ENCODE assay signal across 8 mouse cellular contexts in the genomic region with DNA sequence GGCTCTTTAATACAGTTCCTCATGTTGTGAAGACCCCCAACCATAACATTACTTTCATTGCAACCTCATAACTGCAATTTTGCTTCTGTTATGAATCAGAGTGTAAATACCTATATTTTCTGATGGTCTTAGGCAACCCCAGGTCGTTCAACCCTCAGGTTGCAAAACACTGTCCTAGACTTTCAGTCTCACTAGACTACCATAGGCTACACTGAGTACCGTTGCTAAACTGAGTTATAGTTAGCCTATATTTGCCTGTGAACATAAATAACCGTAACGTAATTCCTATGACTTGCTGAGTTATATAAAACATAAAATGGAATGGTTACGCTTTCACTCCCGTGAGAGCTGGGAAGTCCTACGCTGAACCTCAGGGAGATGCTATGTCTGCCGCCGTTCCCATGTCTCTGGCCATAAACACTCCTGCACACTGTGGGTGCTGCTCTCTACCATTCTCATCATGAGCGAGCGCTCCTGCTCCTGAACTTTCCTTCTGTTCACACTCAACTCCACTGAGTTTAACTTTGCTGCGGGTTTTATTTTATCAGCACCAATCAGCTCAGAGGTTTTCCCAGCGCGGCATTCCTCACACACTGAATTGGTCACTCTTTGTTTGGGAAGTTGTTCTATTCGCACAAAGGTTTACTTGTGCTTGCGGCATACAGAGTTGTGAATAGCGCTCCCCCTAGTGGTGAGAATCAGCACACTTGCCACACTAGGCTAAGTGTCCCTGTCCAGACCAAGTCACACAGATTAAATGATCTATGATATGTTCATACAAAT. TPM values are rescaled to one million over a fixed set of nuclear protein-coding genes. Genes with fewer than 3 reads are reported as not detected.
A peak's percentile ranks its signal among the peaks of the same experiment; 100 is the strongest.
DNase-seq lines count a peak whose midpoint lies in the region; ATAC-seq and TF ChIP-seq lines count a peak whose summit lies in the region.

No protein-coding gene starts in this region.

- peak; percentile 66 for ATAC-seq in G1E (ENCODE audit: extremely low read depth, insufficient number of reproducible peaks, low FRiP score, poor library complexity, severe bottlenecking)
- peak; percentile 86 for ATAC-seq in forebrain, embryonic 12.5 days (ENCODE audit: low FRiP score)
- peak; percentile 94 for ATAC-seq in lung, embryonic 14.5 days (ENCODE audit: insufficient read depth)

- no peaks in the 10 kb centered on the region for H3K27me3 ChIP-seq in G1E (ENCODE audit: insufficient read depth, low read length)
- no peaks in the 10 kb centered on the region for H3K27me3 ChIP-seq in forebrain, embryonic 12.5 days
- no peaks in the 10 kb centered on the region for H3K27me3 ChIP-seq in lung, embryonic 14.5 days (ENCODE audit: insufficient read depth, low read length)

- TF ChIP-seq CTCF in G1E (IDR thresholded peaks at IDR 0.05; ENCODE audit: low read depth, low read length) = peak; percentile 82
- peak; percentile 93 for TF ChIP-seq CTCF in lung, embryonic 14.5 days (IDR thresholded peaks at IDR 0.05; ENCODE audit: low read depth)

- intact Hi-C loops in heart, postnatal 25 days (cut with DNase I) = loop anchor here (2.0 kb wide), 1 partner anchor 61 kb away; no protein-coding TSS in a partner anchor

- H3K4me3 ChIP-seq in G1E (ENCODE audit: low read depth, low read length) = no peak overlapping the region
- H3K4me3 ChIP-seq in forebrain, embryonic 12.5 days (replicated peaks) = no peak overlapping the region
- no peak overlapping the region for H3K4me3 ChIP-seq in lung, embryonic 14.5 days (ENCODE audit: low read depth, low read length)

- WGBS in forebrain, embryonic 12.5 days = 50% methylated on average over 17 of the region's 17 CpGs
- WGBS in lung, embryonic 14.5 days = 48% methylated on average over 17 of the region's 17 CpGs

- no peak overlapping the region for H3K9ac ChIP-seq in forebrain, embryonic 12.5 days
- H3K9ac ChIP-seq in lung, embryonic 14.5 days = peak overlapping the region; percentile 31; the same call in 1 of the 2 replicates

- peak; percentile 41 for DNase-seq in G1E (ENCODE audit: low spot score)
- peak; percentile 68 for DNase-seq in c-Kit-positive CD71-positive TER-119-positive erythroid progenitor cells, embryonic 14.5 days (ENCODE audit: low spot score)
- DNase-seq in heart, postnatal 25 days (ENCODE audit: low spot score) = peak; percentile 9
- peak; percentile 38 to 89 for DNase-seq in layer of hippocampus, adult 18-20 months (ENCODE audit: low spot score in 2 of 2)
- peak; percentile 94 for DNase-seq in lung, embryonic 14.5 days
- peak; percentile 91 for DNase-seq in retina, embryonic 14.5 days (ENCODE audit: low spot score)
- DNase-seq in urinary bladder, postnatal 36 days (ENCODE audit: low spot score in 2 of 2) = peak; percentile 27 to 55

- peak overlapping the region; percentile 13 for H3K4me2 ChIP-seq in forebrain, embryonic 12.5 days
- H3K4me2 ChIP-seq in lung, embryonic 14.5 days = peak overlapping the region; percentile 43

- H3K36me3 ChIP-seq in G1E (replicated peaks) = peaks cover 91% of the 10 kb centered on the region
- peaks cover 60% of the 10 kb centered on the region for H3K36me3 ChIP-seq in forebrain, embryonic 12.5 days (replicated peaks)
- H3K36me3 ChIP-seq in lung, embryonic 14.5 days (ENCODE audit: insufficient read depth) = peaks cover 10% of the 10 kb centered on the region; the same call in 1 of the 2 replicates

- H3K9me3 ChIP-seq in G1E (replicated peaks) = no peaks in the 10 kb centered on the region
- H3K9me3 ChIP-seq in forebrain, embryonic 12.5 days = no peaks in the 10 kb centered on the region
- no peaks in the 10 kb centered on the region for H3K9me3 ChIP-seq in lung, embryonic 14.5 days (ENCODE audit: low read depth, low read length)

- no peaks in the 10 kb centered on the region for H3K4me1 ChIP-seq in G1E (ENCODE audit: insufficient read depth, low read depth, low read length)
- peaks cover 4% of the 10 kb centered on the region; the same call in 1 of the 2 replicates for H3K4me1 ChIP-seq in forebrain, embryonic 12.5 days
- 0 out of 2 replicates have a peak, but pooled peaks cover 2% of the 10 kb centered on the region for H3K4me1 ChIP-seq in lung, embryonic 14.5 days (ENCODE audit: insufficient read depth)

- H3K27ac ChIP-seq in forebrain, embryonic 12.5 days = peak overlapping the region; percentile 68
- H3K27ac ChIP-seq in lung, embryonic 14.5 days (ENCODE audit: low read depth) = peak overlapping the region; percentile 71; the same call in 1 of the 2 replicates

RNA-seq across cellular contexts. Expression of gene Cog3, which starts 13.4 kb away (rescaled TPM):
- total RNA-seq in G1E (2014; fragmentation: Nextera tagmentation) (34.8 and 36.5 TPM in 2 replicates), G1E (2017) (34.1 and 34.8 TPM in 2 replicates)
- 5.0 and 6.2 TPM in 2 replicates for polyA plus RNA-seq in G1E (2012)
- polyA plus RNA-seq in forebrain, embryonic 12.5 days (2016; fragmentation: Nextera tagmentation; extraction: Ambion mirVana) = 24.1 and 24.4 TPM in 2 replicates
- total RNA-seq in heart, postnatal 25 days (2021) = 10 to 100 TPM; 13.0 to 13.5 TPM
- 10 to 100 TPM; 23.5 to 24.8 TPM for total RNA-seq in layer of hippocampus, adult 18-20 months (2021)
- 25.4 and 26.1 TPM in 2 replicates for polyA plus RNA-seq in lung, embryonic 14.5 days (2014; fragmentation: Nextera tagmentation; extraction: Ambion mirVana)

RNA-seq across cellular contexts. Expression of gene Slc25a30, which starts 19.2 kb away (rescaled TPM):
- total RNA-seq in G1E (2014; fragmentation: Nextera tagmentation) = 33.9 and 40.4 TPM in 2 replicates
- 20.3 and 20.5 TPM in 2 replicates for total RNA-seq in G1E (2017)
- polyA plus RNA-seq in G1E (2012) = 44.3 and 54.7 TPM in 2 replicates
- polyA plus RNA-seq in forebrain, embryonic 12.5 days (2016; fragmentation: Nextera tagmentation; extraction: Ambion mirVana) = 9.7 and 10.2 TPM in 2 replicates
- total RNA-seq in heart, postnatal 25 days (2021) = 10 to 100 TPM; 11.5 to 12.6 TPM
- 10 to 100 TPM; 12.8 to 14.3 TPM for total RNA-seq in layer of hippocampus, adult 18-20 months (2021)
- polyA plus RNA-seq in lung, embryonic 14.5 days (2014; fragmentation: Nextera tagmentation; extraction: Ambion mirVana) = 4.1 and 4.7 TPM in 2 replicates

Comparison
In these comparisons a context has a peak if more than half of its experiments do, and no peak if none do; other contexts are left out.
1. DNase-seq: peak in every context shown above with its lines; median percentile 94 in lung, embryonic 14.5 days; 91 in retina, embryonic 14.5 days; 68 in c-Kit-positive CD71-positive TER-119-positive erythroid progenitor cells, embryonic 14.5 days; 64 in layer of hippocampus, adult 18-20 months; 41 in G1E; 41 in urinary bladder, postnatal 36 days; 9 in heart, postnatal 25 days.